Mouse (Mus musculus): Measurements from ENCODE around the gene Endog. TPM values are rescaled to one million over a fixed set of nuclear protein-coding genes. Genes with fewer than 3 reads are reported as not detected.
A peak's percentile ranks its signal among the peaks of the same experiment; 100 is the strongest.

Endog gene
- total RNA-seq (2021): 10 to 100 TPM; 90.6 to 93.3 TPM
- 87.4 and 119 TPM in 2 replicates for polyA plus RNA-seq (2012; rRNA removed)
- long read RNA-seq, transcript Endog-201 (3 exons, 1,063 nt): major isoform, 80 of 83 reads
- long read RNA-seq, partial matches to known transcripts: 2 of 83 reads
- long read RNA-seq, other reads (novel, unspliced or antisense): 1 of 83 reads

GRCm38 (mm10) chr2:30171371-30171996 lies at the start of gene Endog:
Gene Endog, plus strand, starts transcription at chr2:30171493.
- DNase-seq: peak; percentile 88 to 92
- no peak for TF ChIP-seq CTCF (IDR thresholded peaks at IDR 0.05)
- peak; percentile 54; the same call in 1 of the 2 replicates for TF ChIP-seq EP300 (IDR thresholded peaks at IDR 0.05; ENCODE audit: insufficient read depth, low read depth, low read length)
- peak; percentile 98 for TF ChIP-seq POLR2A (IDR thresholded peaks at IDR 0.05; ENCODE audit: insufficient read depth, low read depth, low read length)
- Histone ChIP-seq H3K79me2 (replicated peaks; ENCODE audit: control insufficient read depth, insufficient read depth, low read length) (no peaks in the 10 kb centered on the region), H3K9ac (ENCODE audit: low read depth, low read length) (peak within 1 kb of the TSS; percentile 89), H3K27ac (peak within 1 kb of the TSS; percentile 100), H3K36me3 (ENCODE audit: control insufficient read depth, insufficient read depth, low read length) (no peaks in the 10 kb centered on the region), H3K4me1 (ENCODE audit: control insufficient read depth, insufficient read depth, low read length) (peaks cover 5% of the 10 kb centered on the region), H3K4me3 (peak within 1 kb of the TSS; percentile 97), H3K27me3 (ENCODE audit: control insufficient read depth, insufficient read depth, low read length) (no peaks in the 10 kb centered on the region)
- intact Hi-C loops (cut with DNase I): loop anchor here (2.0 to 5.0 kb wide), 2 partner anchors 99 to 116 kb away; partner anchors contain the start of genes Dolk and Nup188
- under 1% methylated on average over 72 of the region's 75 CpGs for WGBS

- H3K36me3 ChIP-seq (ENCODE audit: control insufficient read depth, insufficient read depth, low read length): no peaks in the 10 kb centered on the region
- H3K27ac ChIP-seq: no peak overlapping the region
- intact Hi-C loops (cut with DNase I): no loop called here
- peaks cover 4% of the 10 kb centered on the region for H3K4me1 ChIP-seq (ENCODE audit: control insufficient read depth, insufficient read depth, low read length)
- DNase-seq: no peak
- 81% methylated on average over 5 of the region's 5 CpGs for WGBS
- TF ChIP-seq POLR2A (IDR thresholded peaks at IDR 0.05; ENCODE audit: insufficient read depth, low read depth, low read length) (no peak), EP300 (IDR thresholded peaks at IDR 0.05; ENCODE audit: insufficient read depth, low read depth, low read length) (no peak), CTCF (IDR thresholded peaks at IDR 0.05) (no peak)
- no peaks in the 10 kb centered on the region for H3K79me2 ChIP-seq (replicated peaks; ENCODE audit: control insufficient read depth, insufficient read depth, low read length)
- H3K27me3 ChIP-seq (ENCODE audit: control insufficient read depth, insufficient read depth, low read length): no peaks in the 10 kb centered on the region
- no peak overlapping the region for H3K9ac ChIP-seq (ENCODE audit: low read depth, low read length)
- no peak overlapping the region for H3K4me3 ChIP-seq
Observed at GRCm38 (mm10) chr2:30122766-30123165, 48.5 kb upstream of the Endog start.

- no peaks in the 10 kb centered on the region for H3K36me3 ChIP-seq (ENCODE audit: control insufficient read depth, insufficient read depth, low read length)
- intact Hi-C loops (cut with DNase I): no loop called here
- WGBS: under 1% methylated on average over 44 of the region's 44 CpGs
- peak overlapping the region; percentile 90 for H3K9ac ChIP-seq (ENCODE audit: low read depth, low read length)
- peaks cover 4% of the 10 kb centered on the region for H3K4me1 ChIP-seq (ENCODE audit: control insufficient read depth, insufficient read depth, low read length)
- H3K27ac ChIP-seq: peak overlapping the region; percentile 95
- no peak for DNase-seq
- peak overlapping the region; percentile 80 for H3K4me3 ChIP-seq
- TF ChIP-seq CTCF (IDR thresholded peaks at IDR 0.05) (no peak), POLR2A (IDR thresholded peaks at IDR 0.05; ENCODE audit: insufficient read depth, low read depth, low read length) (no peak), EP300 (IDR thresholded peaks at IDR 0.05; ENCODE audit: insufficient read depth, low read depth, low read length) (no peak)
- H3K27me3 ChIP-seq (ENCODE audit: control insufficient read depth, insufficient read depth, low read length): no peaks in the 10 kb centered on the region
- H3K79me2 ChIP-seq (replicated peaks; ENCODE audit: control insufficient read depth, insufficient read depth, low read length): no peaks in the 10 kb centered on the region
Observed at GRCm38 (mm10) chr2:30123729-30124471, 47.4 kb upstream of the Endog start.

DNA sequence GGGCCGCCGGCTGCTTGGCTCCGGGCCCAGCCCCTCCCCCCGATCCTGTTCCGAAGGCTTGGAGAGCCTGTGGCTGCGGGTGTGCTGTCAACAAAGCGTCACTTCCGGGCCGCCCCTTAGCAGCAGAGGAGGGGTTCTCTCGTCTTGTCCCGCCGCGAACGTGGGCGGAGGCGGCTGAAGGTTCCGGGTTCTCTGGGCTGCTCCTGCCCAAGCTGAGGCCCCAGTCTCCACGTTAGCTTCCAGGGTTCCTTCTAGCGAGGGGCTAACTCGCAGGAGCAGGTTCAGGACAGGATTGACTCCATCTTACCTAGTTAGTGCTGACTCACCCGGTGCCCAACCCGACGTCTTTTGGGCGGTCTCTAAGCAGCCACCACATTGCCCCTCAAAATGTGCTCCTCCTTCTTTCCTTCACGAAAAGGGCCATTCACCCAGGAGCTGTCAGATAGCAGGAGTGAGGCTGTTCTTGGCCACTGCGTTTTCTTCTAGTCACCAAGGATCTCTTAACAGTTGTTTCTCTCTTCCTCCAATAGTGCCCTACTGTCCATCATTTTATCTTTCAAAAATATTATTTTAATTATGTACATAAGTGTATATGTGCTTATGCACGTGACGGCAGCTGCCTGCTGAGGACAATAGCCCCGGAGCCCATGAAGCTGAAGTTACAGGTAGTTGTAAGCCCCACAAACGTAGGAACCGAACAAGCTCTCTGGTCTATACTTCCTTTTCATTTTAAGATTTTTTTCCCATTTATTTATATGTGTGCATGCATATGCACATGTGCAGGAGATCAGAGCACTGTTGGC lies 46.6 kb upstream of the Endog start, which contains the start of gene Zer1:
Gene Zer1 (minus strand): TSS at position 114 of the 803 bp plus-strand sequence.
- H3K27me3 ChIP-seq (ENCODE audit: control insufficient read depth, insufficient read depth, low read length): no peaks in the 10 kb centered on the region
- H3K27ac ChIP-seq: peak within 1 kb of the TSS; percentile 95
- H3K9ac ChIP-seq (ENCODE audit: low read depth, low read length): peak within 1 kb of the TSS; percentile 90
- H3K79me2 ChIP-seq (replicated peaks; ENCODE audit: control insufficient read depth, insufficient read depth, low read length): no peaks in the 10 kb centered on the region
- intact Hi-C loops (cut with DNase I): no loop called here
- H3K36me3 ChIP-seq (ENCODE audit: control insufficient read depth, insufficient read depth, low read length): no peaks in the 10 kb centered on the region
- TF ChIP-seq CTCF (IDR thresholded peaks at IDR 0.05) (no peak), EP300 (IDR thresholded peaks at IDR 0.05; ENCODE audit: insufficient read depth, low read depth, low read length) (peak; percentile 73; the same call in 1 of the 2 replicates), POLR2A (IDR thresholded peaks at IDR 0.05; ENCODE audit: insufficient read depth, low read depth, low read length) (peak; percentile 96)
- peaks cover 4% of the 10 kb centered on the region for H3K4me1 ChIP-seq (ENCODE audit: control insufficient read depth, insufficient read depth, low read length)
- H3K4me3 ChIP-seq: peak within 1 kb of the TSS; percentile 80
- peak; percentile 98 for DNase-seq
- WGBS: 8% methylated on average over 31 of the region's 31 CpGs

- WGBS: 23% methylated on average over 2 of the region's 2 CpGs
- no peak overlapping the region for H3K27ac ChIP-seq
- no peak for DNase-seq
- H3K79me2 ChIP-seq (replicated peaks; ENCODE audit: control insufficient read depth, insufficient read depth, low read length): no peaks in the 10 kb centered on the region
- H3K9ac ChIP-seq (ENCODE audit: low read depth, low read length): no peak overlapping the region
- TF ChIP-seq EP300 (IDR thresholded peaks at IDR 0.05; ENCODE audit: insufficient read depth, low read depth, low read length): no peak
- no peak for TF ChIP-seq POLR2A (IDR thresholded peaks at IDR 0.05; ENCODE audit: insufficient read depth, low read depth, low read length)
- TF ChIP-seq CTCF (IDR thresholded peaks at IDR 0.05): peak; percentile 92
- H3K36me3 ChIP-seq (ENCODE audit: control insufficient read depth, insufficient read depth, low read length): no peaks in the 10 kb centered on the region
- H3K27me3 ChIP-seq (ENCODE audit: control insufficient read depth, insufficient read depth, low read length): no peaks in the 10 kb centered on the region
- intact Hi-C loops (cut with DNase I): loop anchor here (1.0 to 2.0 kb wide), 2 partner anchors 34 to 142 kb away; no protein-coding TSS in a partner anchor
- no peak overlapping the region for H3K4me3 ChIP-seq
- peaks cover 5% of the 10 kb centered on the region for H3K4me1 ChIP-seq (ENCODE audit: control insufficient read depth, insufficient read depth, low read length)
Observed at GRCm38 (mm10) chr2:30128789-30129188, 42.5 kb upstream of the Endog start.
